Mouse (Mus musculus) neural tube, postnatal 0 days (tissue): ENCODE measurements around the gene Rtkn2. TPM values are rescaled to one million over a fixed set of nuclear protein-coding genes. Genes with fewer than 3 reads are reported as not detected.

Experiments
- polyA plus RNA-seq: library from polyadenylated mRNA; unstranded; fragments of >200 nt; fragmentation: Nextera tagmentation; extraction: Ambion mirVana; gene quantifications from 2 replicates; pipeline ENCODE4 v1.2.1, GENCODE M21; 2015

Rtkn2 gene
- polyA plus RNA-seq: 2.3 and 2.7 TPM in 2 replicates

DNA sequence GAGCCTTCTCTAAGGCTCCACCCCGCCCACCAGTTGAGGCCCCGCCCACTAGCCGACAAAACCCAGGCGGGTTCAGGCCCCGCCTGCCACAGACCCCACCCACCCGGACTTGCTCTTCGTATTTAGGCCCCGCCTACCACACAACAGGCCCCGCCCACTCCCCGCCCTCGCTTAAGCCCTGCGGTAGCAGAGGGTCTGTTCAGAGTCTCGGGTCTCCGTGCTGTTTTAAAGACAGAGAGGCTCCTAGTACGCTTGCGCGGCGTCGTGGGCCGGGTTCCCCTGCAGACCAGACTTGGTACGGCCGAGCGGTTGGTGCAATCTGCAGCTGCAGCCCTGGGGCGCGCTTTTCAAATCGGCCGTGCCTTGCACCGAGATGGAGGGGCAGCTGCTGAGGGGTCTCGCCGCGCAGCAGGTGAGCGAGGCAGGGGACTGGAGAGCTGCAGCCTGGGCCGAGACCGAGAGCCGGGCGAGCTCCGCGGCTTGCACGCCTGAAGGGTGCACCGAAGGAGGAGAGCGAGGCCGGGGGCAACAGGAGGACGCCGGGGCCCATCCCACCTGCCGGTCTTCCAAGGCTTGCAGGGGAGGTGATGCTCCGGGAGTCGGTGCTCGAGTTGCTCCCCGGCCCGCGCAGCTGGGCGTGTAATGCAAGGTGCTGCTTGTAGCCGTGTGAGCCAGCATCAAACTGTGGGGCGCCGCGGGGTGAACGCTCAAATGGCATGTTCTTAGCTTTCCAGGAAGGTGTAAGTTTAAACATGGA is at the start of gene Rtkn2:
Gene Rtkn2 (plus strand): TSS at position 170 of the 757 bp plus-strand sequence.

Other genes starting within 250 kb of the Rtkn2 start
- 7.9 and 8.9 TPM in 2 replicates for gene Zfp365, start 66.9 kb upstream of the Rtkn2 start, polyA plus RNA-seq